Mouse (Mus musculus): ENCODE measurements at regions not wholly inside any gene's neighbourhood (a gene's known extent, or its start where the extent isn't known, plus 50 kb on each side); places are given as distances from the start of the nearest gene placed in this dataset.

GRCm38 (mm10) chr4:119029091-119029490 lies 67.7 kb downstream of the Lao1 start:
- no peak overlapping the region for H3K4me2 ChIP-seq (ENCODE audit: low read depth)
- TF ChIP-seq TCF12 (IDR thresholded peaks at IDR 0.05; ENCODE audit: insufficient read depth, poor library complexity, severe bottlenecking) (no peak), MAX (IDR thresholded peaks at IDR 0.05; ENCODE audit: low read depth) (no peak), MYOG (IDR thresholded peaks at IDR 0.05; ENCODE audit: control insufficient read depth in 1 of 3, insufficient read depth in 1 of 3, insufficient read length in 2 of 3, low read depth in 2 of 3) (no peak), SRF (IDR thresholded peaks at IDR 0.05; ENCODE audit: control insufficient read depth, insufficient read length, low read depth) (no peak), POLR2AphosphoS2 (IDR thresholded peaks at IDR 0.05; ENCODE audit: insufficient read length, low read depth) (no peak), USF1 (IDR thresholded peaks at IDR 0.05; ENCODE audit: low read depth) (no peak)
- H3K4me3 ChIP-seq: no peak overlapping the region
- no peak overlapping the region for H3ac ChIP-seq (ENCODE audit: control insufficient read depth, insufficient read length)
- H3K79me2 ChIP-seq (ENCODE audit: control insufficient read depth, insufficient read depth): no peaks in the 10 kb centered on the region
- no peaks in the 10 kb centered on the region for H3K36me3 ChIP-seq (ENCODE audit: control insufficient read depth, insufficient read depth)
- H3K27me3 ChIP-seq (ENCODE audit: control insufficient read depth, insufficient read depth, insufficient read length): no peaks in the 10 kb centered on the region

GRCm38 (mm10) chr4:119029735-119030134 lies 68.4 kb downstream of the Lao1 start:
- Histone ChIP-seq H3K4me2 (ENCODE audit: low read depth) (peak overlapping the region; percentile 36), H3K36me3 (ENCODE audit: control insufficient read depth, insufficient read depth) (no peaks in the 10 kb centered on the region), H3K79me2 (ENCODE audit: control insufficient read depth, insufficient read depth) (no peaks in the 10 kb centered on the region), H3ac (ENCODE audit: control insufficient read depth, insufficient read length) (no peak overlapping the region), H3K4me3 (no peak overlapping the region), H3K27me3 (ENCODE audit: control insufficient read depth, insufficient read depth, insufficient read length) (no peaks in the 10 kb centered on the region)
- no peak for TF ChIP-seq USF1 (IDR thresholded peaks at IDR 0.05; ENCODE audit: low read depth)
- TF ChIP-seq SRF (IDR thresholded peaks at IDR 0.05; ENCODE audit: control insufficient read depth, insufficient read length, low read depth): no peak
- no peak for TF ChIP-seq CEBPB (IDR thresholded peaks at IDR 0.05; ENCODE audit: insufficient read depth, poor library complexity, severe bottlenecking)
- TF ChIP-seq MAX (IDR thresholded peaks at IDR 0.05; ENCODE audit: low read depth): no peak

GRCm38 (mm10) chr4:119030865-119031264 lies 69.5 kb downstream of the Lao1 start:
- Histone ChIP-seq H3ac (ENCODE audit: control insufficient read depth, insufficient read length) (no peak overlapping the region), H3K79me2 (ENCODE audit: control insufficient read depth, insufficient read depth) (no peaks in the 10 kb centered on the region), H3K4me2 (ENCODE audit: low read depth) (no peak overlapping the region), H3K36me3 (ENCODE audit: control insufficient read depth, insufficient read depth) (no peaks in the 10 kb centered on the region), H3K27me3 (ENCODE audit: control insufficient read depth, insufficient read depth, insufficient read length) (no peaks in the 10 kb centered on the region), H3K4me3 (no peak overlapping the region)
- TF ChIP-seq REST (IDR thresholded peaks at IDR 0.05; ENCODE audit: insufficient read depth, insufficient read length): no peak
- TF ChIP-seq POLR2A (IDR thresholded peaks at IDR 0.05; ENCODE audit: insufficient read length, low read depth): no peak
- TF ChIP-seq CEBPB (IDR thresholded peaks at IDR 0.05; ENCODE audit: insufficient read depth, poor library complexity, severe bottlenecking): no peak
- no peak for TF ChIP-seq TCF3 (IDR thresholded peaks at IDR 0.05; ENCODE audit: insufficient read length, low read depth)
- TF ChIP-seq E2F4 (IDR thresholded peaks at IDR 0.05; ENCODE audit: insufficient read depth): no peak
- TF ChIP-seq SRF (IDR thresholded peaks at IDR 0.05; ENCODE audit: control insufficient read depth, insufficient read length, low read depth): no peak
- TF ChIP-seq USF1 (IDR thresholded peaks at IDR 0.05; ENCODE audit: low read depth): no peak
- TF ChIP-seq MYOD1 (IDR thresholded peaks at IDR 0.05; ENCODE audit: control insufficient read depth in 1 of 3, insufficient read length in 2 of 3, low read depth in 2 of 3): peak in 2 of 3 experiments; percentile 33 to 51
- TF ChIP-seq MAX (IDR thresholded peaks at IDR 0.05; ENCODE audit: low read depth): no peak
- peak in 2 of 3 experiments; percentile 11 to 55 for TF ChIP-seq MYOG (IDR thresholded peaks at IDR 0.05; ENCODE audit: control insufficient read depth in 1 of 3, insufficient read depth in 1 of 3, insufficient read length in 2 of 3, low read depth in 2 of 3)
- no peak for TF ChIP-seq TCF12 (IDR thresholded peaks at IDR 0.05; ENCODE audit: insufficient read depth, poor library complexity, severe bottlenecking)

- TF ChIP-seq TCF3 (IDR thresholded peaks at IDR 0.05; ENCODE audit: insufficient read length, low read depth) (no peak), MYOD1 (IDR thresholded peaks at IDR 0.05; ENCODE audit: control insufficient read depth in 1 of 3, insufficient read length in 2 of 3, low read depth in 2 of 3) (no peak), MYOG (IDR thresholded peaks at IDR 0.05; ENCODE audit: control insufficient read depth in 1 of 3, insufficient read depth in 1 of 3, insufficient read length in 2 of 3, low read depth in 2 of 3) (no peak), POLR2AphosphoS2 (IDR thresholded peaks at IDR 0.05; ENCODE audit: insufficient read length, low read depth) (no peak), USF1 (IDR thresholded peaks at IDR 0.05; ENCODE audit: low read depth) (no peak), REST (IDR thresholded peaks at IDR 0.05; ENCODE audit: insufficient read depth, insufficient read length) (no peak), SRF (IDR thresholded peaks at IDR 0.05; ENCODE audit: control insufficient read depth, insufficient read length, low read depth) (no peak), MAX (IDR thresholded peaks at IDR 0.05; ENCODE audit: low read depth) (no peak), CEBPB (IDR thresholded peaks at IDR 0.05; ENCODE audit: insufficient read depth, poor library complexity, severe bottlenecking) (no peak), POLR2A (IDR thresholded peaks at IDR 0.05; ENCODE audit: insufficient read length, low read depth) (no peak), E2F4 (IDR thresholded peaks at IDR 0.05; ENCODE audit: insufficient read depth) (no peak), TCF12 (IDR thresholded peaks at IDR 0.05; ENCODE audit: insufficient read depth, poor library complexity, severe bottlenecking) (no peak)
- Histone ChIP-seq H3K79me2 (ENCODE audit: control insufficient read depth, insufficient read depth) (no peaks in the 10 kb centered on the region), H3K4me3 (no peak overlapping the region), H3K4me2 (ENCODE audit: low read depth) (no peak overlapping the region), H3ac (ENCODE audit: control insufficient read depth, insufficient read length) (no peak overlapping the region), H3K27me3 (ENCODE audit: control insufficient read depth, insufficient read depth, insufficient read length) (no peaks in the 10 kb centered on the region), H3K36me3 (ENCODE audit: control insufficient read depth, insufficient read depth) (no peaks in the 10 kb centered on the region)
These were observed 71.6 kb downstream of the Lao1 start for GRCm38 (mm10) chr4:119033006-119033405.

- TF ChIP-seq TCF3 (IDR thresholded peaks at IDR 0.05; ENCODE audit: insufficient read length, low read depth) (no peak), TCF12 (IDR thresholded peaks at IDR 0.05; ENCODE audit: insufficient read depth, poor library complexity, severe bottlenecking) (no peak), E2F4 (IDR thresholded peaks at IDR 0.05; ENCODE audit: insufficient read depth) (no peak), REST (IDR thresholded peaks at IDR 0.05; ENCODE audit: insufficient read depth, insufficient read length) (no peak), USF1 (IDR thresholded peaks at IDR 0.05; ENCODE audit: low read depth) (no peak)
These were observed 71.9 kb upstream of the Slc2a1 start for GRCm38 (mm10) chr4:119036582-119036981.

More at GRCm38 (mm10) chr4:119036582-119036981, 71.9 kb upstream of the Slc2a1 start:
- Histone ChIP-seq H3K36me3 (ENCODE audit: control insufficient read depth, insufficient read depth) (no peaks in the 10 kb centered on the region), H3K27me3 (ENCODE audit: control insufficient read depth, insufficient read depth, insufficient read length) (no peaks in the 10 kb centered on the region), H3K79me2 (ENCODE audit: control insufficient read depth, insufficient read depth) (no peaks in the 10 kb centered on the region), H3K4me3 (no peak overlapping the region), H3ac (ENCODE audit: control insufficient read depth, insufficient read length) (no peak overlapping the region), H3K4me2 (ENCODE audit: low read depth) (no peak overlapping the region)
